Mouse (Mus musculus) T-helper 17 cell (primary cell): ENCODE results near the gene Frem1.

Experiments
- in situ Hi-C, 2 experiments: fragments of 300-600 bp; cut with MboI, MseI; formaldehyde crosslinking; loops; 1 replicate in 1 of 2; 2 replicates in 1 of 2; pipeline ENCODE4 v1.15.1; 2025; ENCODE audit warnings: high pct_unique_total_duplicates in 2 of 2

Gene Frem1

GRCm38 (mm10) chr4:82875532-82875931 is 176.6 kb downstream of the Frem1 start:
- in situ Hi-C loops, result no loop called here

DNA sequence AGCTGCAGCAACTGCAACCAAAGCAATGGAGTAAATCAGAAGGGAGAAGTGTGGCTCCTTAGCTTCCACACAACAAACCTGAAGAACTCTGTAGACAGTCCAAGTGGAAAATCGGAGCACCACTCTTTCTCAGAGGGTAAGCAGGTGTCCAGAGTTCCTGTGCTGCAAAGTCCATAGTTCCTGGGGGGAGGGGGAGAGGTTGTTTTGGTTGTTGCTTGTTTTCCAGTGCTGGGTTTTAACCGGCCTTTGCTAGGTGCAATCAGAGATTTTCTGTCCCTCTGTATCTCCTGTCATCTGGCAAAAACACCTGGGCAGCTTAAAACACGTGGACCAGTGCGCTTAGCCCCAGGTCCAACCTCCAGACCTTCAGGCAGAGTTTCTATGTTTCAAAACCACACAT is 177.3 kb downstream of the Frem1 start:
- in situ Hi-C loops, result no loop called here

GRCm38 (mm10) chr4:82872548-82872947 is 179.6 kb downstream of the Frem1 start:
- in situ Hi-C loops, result no loop called here

DNA sequence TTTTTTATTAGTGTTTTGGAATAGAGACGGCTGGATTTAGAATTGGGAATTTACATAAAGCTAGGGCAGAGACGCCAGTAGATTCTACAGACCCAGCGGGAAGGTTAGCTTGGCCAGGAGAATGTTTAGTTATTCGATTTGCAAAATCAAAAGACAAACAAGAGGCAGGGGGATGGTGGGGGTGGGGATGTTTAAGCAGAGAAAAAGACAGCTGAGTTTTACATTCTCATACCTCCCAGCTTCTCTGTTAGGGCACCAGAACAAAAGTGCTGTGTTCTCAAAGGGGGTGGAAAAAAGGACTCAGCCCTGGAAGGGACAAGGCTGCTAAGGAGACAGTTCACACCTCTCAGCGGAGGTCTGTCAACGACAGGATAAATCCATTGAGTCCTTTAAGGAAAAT is 180.0 kb downstream of the Frem1 start:
- in situ Hi-C loops, result no loop called here

DNA sequence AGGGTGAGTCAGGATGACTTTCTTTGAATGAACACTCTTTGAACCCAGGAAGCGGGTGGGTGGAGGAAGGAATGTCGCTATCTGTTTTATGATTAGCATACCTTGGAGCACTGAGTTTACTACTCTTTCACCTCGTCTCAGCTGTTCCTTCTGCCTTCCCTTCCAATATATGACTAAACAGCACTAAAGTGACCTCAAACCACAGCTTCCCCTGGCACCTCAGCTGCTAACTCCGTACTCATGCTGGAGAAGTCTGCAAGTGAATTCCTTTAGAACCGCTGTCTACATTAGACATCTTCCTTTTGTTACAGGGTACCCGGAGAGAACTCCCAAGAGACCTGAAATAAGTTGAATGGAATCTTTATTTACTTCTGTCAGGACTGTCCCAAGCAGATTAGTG is 181.2 kb downstream of the Frem1 start:
- in situ Hi-C loops, result no loop called here

- in situ Hi-C loops, result no loop called here
Observed at GRCm38 (mm10) chr4:82867731-82868445, 184.3 kb downstream of the Frem1 start.

- in situ Hi-C loops, result no loop called here
Observed at GRCm38 (mm10) chr4:82867111-82867510, 185.0 kb downstream of the Frem1 start.

- in situ Hi-C loops, result no loop called here
Observed at GRCm38 (mm10) chr4:82864974-82865699, 187.0 kb downstream of the Frem1 start.

DNA sequence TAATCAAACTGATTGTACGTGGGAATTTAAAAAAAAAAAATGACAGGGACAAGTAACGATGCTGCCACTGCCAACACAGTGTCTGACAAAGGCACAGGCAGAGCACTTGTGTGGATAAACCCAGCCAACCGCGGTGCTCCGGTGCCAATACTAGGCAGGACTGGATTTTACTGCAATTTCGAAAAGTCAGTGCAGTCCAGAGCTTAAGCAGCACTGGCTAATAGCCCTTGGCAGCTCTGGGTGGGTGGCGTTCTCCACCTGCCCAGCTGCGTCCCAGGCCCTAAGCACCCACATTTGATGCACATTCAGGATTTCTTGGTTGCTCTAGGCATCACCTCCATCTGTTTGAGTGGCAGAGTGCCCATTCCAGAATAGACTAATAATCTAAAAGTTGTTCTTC is 188.8 kb downstream of the Frem1 start:
- in situ Hi-C loops, result no loop called here

- in situ Hi-C loops, result no loop called here
Observed at GRCm38 (mm10) chr4:82861451-82861850, 190.7 kb downstream of the Frem1 start.

GRCm38 (mm10) chr4:82860566-82860965 is 191.6 kb downstream of the Frem1 start:
- in situ Hi-C loops, result no loop called here

- in situ Hi-C loops, result no loop called here
Observed at GRCm38 (mm10) chr4:82859131-82860125, 192.7 kb downstream of the Frem1 start, which contains the start of gene Zdhhc21. TSS of gene Zdhhc21 (minus strand) at chr4:82859958.

DNA sequence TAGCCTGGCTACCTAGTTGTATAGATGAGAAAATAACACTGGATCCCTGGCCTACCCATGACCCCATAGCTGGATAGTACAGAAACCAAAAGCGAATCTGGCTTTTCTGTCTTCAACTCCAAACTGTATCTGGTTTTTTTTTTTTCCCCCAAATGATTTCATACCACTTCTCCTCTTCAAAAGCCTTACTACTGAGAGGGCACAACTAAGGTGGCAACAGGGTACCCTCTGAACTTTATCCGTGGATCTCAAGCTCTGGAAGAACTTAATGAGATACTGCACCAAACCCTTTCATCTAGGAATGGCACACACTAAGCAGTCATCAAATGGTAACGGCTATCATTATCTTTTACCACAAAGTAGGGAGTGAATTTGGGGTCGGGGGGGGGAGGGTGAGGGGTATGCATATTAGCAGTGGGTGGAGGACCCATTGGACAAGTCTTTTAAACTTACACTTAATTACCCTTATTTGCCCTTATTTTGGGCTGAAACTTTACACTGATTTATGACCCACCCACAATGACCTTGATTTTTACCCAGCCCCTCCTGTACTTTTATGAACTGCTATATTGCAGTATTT is 193.6 kb downstream of the Frem1 start:
- in situ Hi-C loops, result no loop called here

- in situ Hi-C loops, result no loop called here
Observed at GRCm38 (mm10) chr4:82856986-82857385, 195.2 kb downstream of the Frem1 start.

DNA sequence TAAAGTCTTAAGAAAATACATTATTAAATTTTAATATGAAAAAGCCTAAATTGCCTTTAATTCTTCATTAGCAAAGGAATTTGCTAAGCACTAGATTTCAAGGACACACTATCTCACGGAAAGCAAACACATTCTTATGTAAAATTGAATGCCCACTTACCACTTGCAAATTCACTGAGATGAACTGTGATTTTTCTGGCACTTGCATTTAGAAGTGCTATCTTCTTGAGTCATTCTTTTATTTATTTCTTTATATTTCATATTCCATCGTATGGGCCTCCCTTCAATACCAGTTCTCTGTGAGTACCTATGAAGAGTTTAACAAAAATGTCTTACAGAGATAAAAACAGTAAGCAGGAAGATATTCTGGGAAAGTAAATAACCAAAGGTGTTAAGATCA is 198.3 kb downstream of the Frem1 start:
- in situ Hi-C loops, result no loop called here

GRCm38 (mm10) chr4:82848552-82849234 is 203.4 kb downstream of the Frem1 start:
- in situ Hi-C loops, result no loop called here
